Mouse (Mus musculus) bone marrow, adult 2 months (tissue): ENCODE results near the gene Trmt61a.

ENCODE experiments used
- CTCF ChIP-seq: fragments of 200-500 bp; IDR thresholded peaks from 2 replicates; pipeline ENCODE4 v1.5.1; 2011; ENCODE audit warnings: low read length, control low read depth; ENCODE audit not compliant: control insufficient read depth, insufficient read depth
- POLR2A ChIP-seq: fragments of 200-500 bp; IDR thresholded peaks from 2 replicates; pipeline ENCODE4 v1.6.1; 2011; ENCODE audit warnings: low read depth, mild to moderate bottlenecking, control low read depth, low read length, borderline replicate concordance; ENCODE audit not compliant: control insufficient read depth

GRCm38 (mm10) chr12:111666380-111666779 is 11.5 kb upstream of the Trmt61a start:
- TF ChIP-seq POLR2A, result no peak
- TF ChIP-seq CTCF, result no peak
